Mouse (Mus musculus): Measurements from ENCODE around the gene Rbm5. TPM values are rescaled to one million over a fixed set of nuclear protein-coding genes. Genes with fewer than 3 reads are reported as not detected.
A peak's percentile ranks its signal among the peaks of the same experiment; 100 is the strongest.

Gene Rbm5
- 256 and 261 TPM in 2 replicates for polyA plus RNA-seq (2015; fragmentation: Nextera tagmentation; extraction: Ambion mirVana)

GRCm38 (mm10) chr9:107770374-107771290, at the start of gene Rbm5:
TSS of gene Rbm5 (minus strand) at chr9:107770996.
- under 1% methylated on average over 59 of the region's 60 CpGs for WGBS
- H3K9me3 ChIP-seq (replicated peaks), result no peaks in the 10 kb centered on the region
- H3K4me1 ChIP-seq, result peaks cover 21% of the 10 kb centered on the region
- H3K4me2 ChIP-seq, result peak within 1 kb of the TSS; percentile 75
- H3K4me3 ChIP-seq, result peak within 1 kb of the TSS; percentile 93
- H3K9ac ChIP-seq, result peak within 1 kb of the TSS; percentile 99
- peak; percentile 100 for ATAC-seq
- H3K27ac ChIP-seq, result peak within 1 kb of the TSS; percentile 89
- H3K27me3 ChIP-seq, result no peaks in the 10 kb centered on the region
- peaks cover 63% of the 10 kb centered on the region for H3K36me3 ChIP-seq (ENCODE audit: poor library complexity, severe bottlenecking)

GRCm38 (mm10) chr9:107812132-107812531, 41.3 kb upstream of the Rbm5 start:
- no peak overlapping the region for H3K9ac ChIP-seq
- no peak overlapping the region for H3K4me2 ChIP-seq
- no peak for ATAC-seq
- H3K27ac ChIP-seq, result no peak overlapping the region
- H3K4me3 ChIP-seq, result no peak overlapping the region
- H3K36me3 ChIP-seq (ENCODE audit: poor library complexity, severe bottlenecking), result peaks cover 49% of the 10 kb centered on the region
- 95% methylated on average over 1 of the region's 1 CpGs for WGBS
- H3K27me3 ChIP-seq, result no peaks in the 10 kb centered on the region
- H3K4me1 ChIP-seq, result no peaks in the 10 kb centered on the region
- H3K9me3 ChIP-seq (replicated peaks), result no peaks in the 10 kb centered on the region

- Histone ChIP-seq H3K4me2 (no peak overlapping the region), H3K9me3 (replicated peaks) (no peaks in the 10 kb centered on the region), H3K4me1 (no peaks in the 10 kb centered on the region), H3K27me3 (no peaks in the 10 kb centered on the region), H3K27ac (no peak overlapping the region), H3K9ac (no peak overlapping the region), H3K4me3 (no peak overlapping the region), H3K36me3 (ENCODE audit: poor library complexity, severe bottlenecking) (peaks cover 44% of the 10 kb centered on the region)
- ATAC-seq, result no peak
- 96% methylated on average over 2 of the region's 2 CpGs for WGBS
Observed at GRCm38 (mm10) chr9:107810985-107811384, 40.2 kb upstream of the Rbm5 start.

- H3K9ac ChIP-seq, result no peak overlapping the region
- H3K4me3 ChIP-seq, result no peak overlapping the region
- no peak overlapping the region for H3K27ac ChIP-seq
- ATAC-seq, result no peak
- H3K4me2 ChIP-seq, result no peak overlapping the region
- H3K36me3 ChIP-seq (ENCODE audit: poor library complexity, severe bottlenecking), result peaks cover 75% of the 10 kb centered on the region
- WGBS, result 93% methylated on average over 6 of the region's 6 CpGs
- H3K27me3 ChIP-seq, result no peaks in the 10 kb centered on the region
- H3K9me3 ChIP-seq (replicated peaks), result no peaks in the 10 kb centered on the region
- H3K4me1 ChIP-seq, result no peaks in the 10 kb centered on the region
Observed at GRCm38 (mm10) chr9:107791714-107792113, 20.9 kb upstream of the Rbm5 start.

GRCm38 (mm10) chr9:107782536-107783203, 11.9 kb upstream of the Rbm5 start:
- Histone ChIP-seq H3K27me3 (no peaks in the 10 kb centered on the region), H3K36me3 (ENCODE audit: poor library complexity, severe bottlenecking) (peaks cover 87% of the 10 kb centered on the region)
- 94% methylated on average over 11 of the region's 11 CpGs for WGBS

GRCm38 (mm10) chr9:107776809-107777208, 6.0 kb upstream of the Rbm5 start:
- ATAC-seq, result no peak
- Histone ChIP-seq H3K4me3 (no peak overlapping the region), H3K27me3 (no peaks in the 10 kb centered on the region), H3K36me3 (ENCODE audit: poor library complexity, severe bottlenecking) (peaks cover 77% of the 10 kb centered on the region), H3K9ac (no peak overlapping the region), H3K9me3 (replicated peaks) (no peaks in the 10 kb centered on the region), H3K4me1 (no peaks in the 10 kb centered on the region), H3K27ac (no peak overlapping the region), H3K4me2 (no peak overlapping the region)

More at GRCm38 (mm10) chr9:107782536-107783203, 11.9 kb upstream of the Rbm5 start:
- H3K4me2 ChIP-seq, result no peak overlapping the region
- H3K4me1 ChIP-seq, result no peaks in the 10 kb centered on the region
- H3K9me3 ChIP-seq (replicated peaks), result no peaks in the 10 kb centered on the region
- no peak for ATAC-seq
- H3K9ac ChIP-seq, result no peak overlapping the region
- H3K4me3 ChIP-seq, result no peak overlapping the region
- H3K27ac ChIP-seq, result no peak overlapping the region

- Histone ChIP-seq H3K36me3 (ENCODE audit: poor library complexity, severe bottlenecking) (peaks cover 55% of the 10 kb centered on the region), H3K27ac (no peak overlapping the region), H3K4me2 (no peak overlapping the region), H3K27me3 (no peaks in the 10 kb centered on the region), H3K4me1 (peaks cover 7% of the 10 kb centered on the region), H3K4me3 (no peak overlapping the region), H3K9ac (no peak overlapping the region), H3K9me3 (replicated peaks) (no peaks in the 10 kb centered on the region)
- WGBS, result 95% methylated on average over 3 of the region's 3 CpGs
- no peak for ATAC-seq
Observed at GRCm38 (mm10) chr9:107774411-107774810, 3.6 kb upstream of the Rbm5 start.

GRCm38 (mm10) chr9:107771782-107772181, 986 bp upstream of the Rbm5 start:
- Histone ChIP-seq H3K27me3 (no peaks in the 10 kb centered on the region), H3K36me3 (ENCODE audit: poor library complexity, severe bottlenecking) (peaks cover 63% of the 10 kb centered on the region), H3K9ac (no peak overlapping the region; the same call in 1 of the 2 replicates), H3K9me3 (replicated peaks) (no peaks in the 10 kb centered on the region), H3K27ac (peak overlapping the region; percentile 89; the same call in 1 of the 2 replicates), H3K4me3 (no peak overlapping the region), H3K4me2 (no peak overlapping the region), H3K4me1 (peaks cover 21% of the 10 kb centered on the region)
- ATAC-seq, result no peak
- WGBS, result 81% methylated on average over 2 of the region's 2 CpGs

GRCm38 (mm10) chr9:107770037-107770373, 791 bp downstream of the Rbm5 start:
- H3K9me3 ChIP-seq (replicated peaks), result no peaks in the 10 kb centered on the region
- no peak for ATAC-seq
- WGBS, result 3% methylated on average over 9 of the region's 9 CpGs

GRCm38 (mm10) chr9:107769445-107770000, 1.3 kb downstream of the Rbm5 start:
- peaks cover 64% of the 10 kb centered on the region for H3K36me3 ChIP-seq (ENCODE audit: poor library complexity, severe bottlenecking)
- ATAC-seq, result no peak
- peak overlapping the region; percentile 99 for H3K9ac ChIP-seq
- H3K27me3 ChIP-seq, result no peaks in the 10 kb centered on the region
- peak overlapping the region; percentile 75 for H3K4me2 ChIP-seq
- H3K4me1 ChIP-seq, result peaks cover 21% of the 10 kb centered on the region
- no peaks in the 10 kb centered on the region for H3K9me3 ChIP-seq (replicated peaks)
- WGBS, result 16% methylated on average over 4 of the region's 4 CpGs
- H3K4me3 ChIP-seq, result peak overlapping the region; percentile 93
- no peak overlapping the region for H3K27ac ChIP-seq

More at GRCm38 (mm10) chr9:107770037-107770373, 791 bp downstream of the Rbm5 start:
- Histone ChIP-seq H3K4me3 (peak overlapping the region; percentile 93), H3K4me1 (peaks cover 21% of the 10 kb centered on the region), H3K9ac (peak overlapping the region; percentile 99), H3K27ac (peak overlapping the region; percentile 89), H3K27me3 (no peaks in the 10 kb centered on the region), H3K4me2 (peak overlapping the region; percentile 75), H3K36me3 (ENCODE audit: poor library complexity, severe bottlenecking) (peaks cover 63% of the 10 kb centered on the region)

GRCm38 (mm10) chr9:107768851-107769250, 1.9 kb downstream of the Rbm5 start:
- Histone ChIP-seq H3K4me2 (peak overlapping the region; percentile 75), H3K27ac (no peak overlapping the region), H3K9ac (peak overlapping the region; percentile 99), H3K4me3 (peak overlapping the region; percentile 93), H3K4me1 (peaks cover 21% of the 10 kb centered on the region), H3K27me3 (no peaks in the 10 kb centered on the region), H3K36me3 (ENCODE audit: poor library complexity, severe bottlenecking) (peaks cover 64% of the 10 kb centered on the region), H3K9me3 (replicated peaks) (no peaks in the 10 kb centered on the region)
- WGBS, result 85% methylated on average over 5 of the region's 5 CpGs
- ATAC-seq, result no peak

- ATAC-seq, result no peak
- peaks cover 95% of the 10 kb centered on the region for H3K36me3 ChIP-seq (ENCODE audit: poor library complexity, severe bottlenecking)
Observed at GRCm38 (mm10) chr9:107759593-107759992, 11.2 kb downstream of the Rbm5 start.

More at GRCm38 (mm10) chr9:107759593-107759992, 11.2 kb downstream of the Rbm5 start:
- Histone ChIP-seq H3K27me3 (no peaks in the 10 kb centered on the region), H3K9me3 (replicated peaks) (no peaks in the 10 kb centered on the region), H3K4me1 (no peaks in the 10 kb centered on the region), H3K4me2 (no peak overlapping the region), H3K9ac (no peak overlapping the region), H3K27ac (no peak overlapping the region), H3K4me3 (no peak overlapping the region)
- WGBS, result 94% methylated on average over 6 of the region's 6 CpGs
